Mouse (Mus musculus): ENCODE results near the gene Gm17604. TPM values are rescaled to one million over a fixed set of nuclear protein-coding genes. Genes with fewer than 3 reads are reported as not detected.

Gm17604 gene
- polyA plus RNA-seq, 1 experiment from 2014 or later: not detected

Other genes starting within 250 kb of the Gm17604 start
- 11.5 and 11.7 TPM in 2 replicates for gene Mospd2, start 24.5 kb downstream of the Gm17604 start, polyA plus RNA-seq (2014; fragmentation: Nextera tagmentation; extraction: Ambion mirVana)
- gene Fancb, start 24.2 kb downstream of the Gm17604 start, polyA plus RNA-seq (2014; fragmentation: Nextera tagmentation; extraction: Ambion mirVana): 12.1 and 13.9 TPM in 2 replicates

Data from liver, embryonic 11.5 days (tissue).